Mouse (Mus musculus): ENCODE results near the gene Sh3glb2. TPM values are rescaled to one million over a fixed set of nuclear protein-coding genes. Genes with fewer than 3 reads are reported as not detected.
A peak's percentile ranks its signal among the peaks of the same experiment; 100 is the strongest.

Gene Sh3glb2
- polyA plus RNA-seq, 1 experiment from 2014 or later = 83.1 TPM

GRCm38 (mm10) chr2:30356266-30356665, 2.9 kb downstream of the Sh3glb2 start:
- Histone ChIP-seq H3K36me3 (ENCODE audit: control insufficient read depth, insufficient read depth, low read length) (peaks cover 32% of the 10 kb centered on the region), H3K27ac (replicated peaks; ENCODE audit: low read depth, low read length) (no peak overlapping the region), H3K9me3 (ENCODE audit: control insufficient read depth, low read length) (no peaks in the 10 kb centered on the region), H3K4me1 (ENCODE audit: control insufficient read depth, insufficient read depth, low read length) (peaks cover 10% of the 10 kb centered on the region), H3K27me3 (replicated peaks; ENCODE audit: control insufficient read depth, insufficient read depth, low read length) (no peaks in the 10 kb centered on the region), H3K4me3 (ENCODE audit: low read depth, low read length) (no peak overlapping the region), H3K4me2 (ENCODE audit: low read depth, low read length) (no peak overlapping the region), H3K9ac (ENCODE audit: low read depth, low read length) (no peak overlapping the region)
- DNase-seq (ENCODE audit: low spot score) (no peak), ATAC-seq (ENCODE audit: low read depth) (no peak)
- WGBS = 37% methylated on average over 3 of the region's 4 CpGs

- Histone ChIP-seq H3K27me3 (replicated peaks; ENCODE audit: control insufficient read depth, insufficient read depth, low read length) (no peaks in the 10 kb centered on the region), H3K9me3 (ENCODE audit: control insufficient read depth, low read length) (no peaks in the 10 kb centered on the region), H3K27ac (replicated peaks; ENCODE audit: low read depth, low read length) (no peak overlapping the region), H3K36me3 (ENCODE audit: control insufficient read depth, insufficient read depth, low read length) (peaks cover 36% of the 10 kb centered on the region), H3K4me2 (ENCODE audit: low read depth, low read length) (no peak overlapping the region), H3K4me1 (ENCODE audit: control insufficient read depth, insufficient read depth, low read length) (peaks cover 10% of the 10 kb centered on the region), H3K4me3 (ENCODE audit: low read depth, low read length) (no peak overlapping the region), H3K9ac (ENCODE audit: low read depth, low read length) (peak overlapping the region; percentile 16; the same call in 1 of the 2 replicates)
- ATAC-seq (ENCODE audit: low read depth) (no peak), DNase-seq (ENCODE audit: low spot score) (no peak)
- WGBS = 62% methylated on average over 4 of the region's 4 CpGs
These were observed 3.3 kb downstream of the Sh3glb2 start for GRCm38 (mm10) chr2:30355861-30356260.

- 69% methylated on average over 2 of the region's 2 CpGs for WGBS
- H3K4me3 ChIP-seq (ENCODE audit: low read depth, low read length) = no peak overlapping the region
- ATAC-seq (ENCODE audit: low read depth) (peak; percentile 64), DNase-seq (ENCODE audit: low spot score) (peak; percentile 46)
- H3K4me1 ChIP-seq (ENCODE audit: control insufficient read depth, insufficient read depth, low read length) = no peaks in the 10 kb centered on the region
- no peak overlapping the region for H3K27ac ChIP-seq (replicated peaks; ENCODE audit: low read depth, low read length)
- H3K9ac ChIP-seq (ENCODE audit: low read depth, low read length) = no peak overlapping the region
- H3K36me3 ChIP-seq (ENCODE audit: control insufficient read depth, insufficient read depth, low read length) = peaks cover 82% of the 10 kb centered on the region
- H3K27me3 ChIP-seq (replicated peaks; ENCODE audit: control insufficient read depth, insufficient read depth, low read length) = no peaks in the 10 kb centered on the region
- H3K9me3 ChIP-seq (ENCODE audit: control insufficient read depth, low read length) = no peaks in the 10 kb centered on the region
- H3K4me2 ChIP-seq (ENCODE audit: low read depth, low read length) = no peak overlapping the region
These were observed 8.0 kb downstream of the Sh3glb2 start for GRCm38 (mm10) chr2:30351149-30351548.

DNA sequence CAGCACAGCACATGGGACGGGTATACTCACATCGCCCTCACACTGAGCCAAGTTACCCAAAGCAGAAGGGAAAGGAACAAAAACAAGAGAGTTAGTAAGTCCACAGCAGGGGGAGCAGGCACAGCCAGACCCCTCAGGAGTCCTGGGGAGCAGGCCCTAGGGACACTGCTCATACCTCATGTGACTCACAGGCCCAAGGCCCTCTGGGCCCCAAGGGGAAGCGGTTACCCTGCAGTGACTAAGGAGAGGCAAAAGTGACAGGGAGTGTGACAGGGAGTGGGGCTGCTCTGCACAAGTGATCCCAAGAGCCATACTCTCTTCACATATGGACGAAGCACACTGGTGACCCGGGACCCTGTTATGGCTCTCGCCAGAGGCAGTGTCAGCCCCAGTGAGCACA, 9.9 kb downstream of the Sh3glb2 start:
- Histone ChIP-seq H3K27ac (replicated peaks; ENCODE audit: low read depth, low read length) (no peak overlapping the region), H3K4me3 (ENCODE audit: low read depth, low read length) (no peak overlapping the region), H3K9ac (ENCODE audit: low read depth, low read length) (no peak overlapping the region), H3K4me2 (ENCODE audit: low read depth, low read length) (no peak overlapping the region), H3K36me3 (ENCODE audit: control insufficient read depth, insufficient read depth, low read length) (peaks cover 89% of the 10 kb centered on the region), H3K4me1 (ENCODE audit: control insufficient read depth, insufficient read depth, low read length) (no peaks in the 10 kb centered on the region), H3K27me3 (replicated peaks; ENCODE audit: control insufficient read depth, insufficient read depth, low read length) (no peaks in the 10 kb centered on the region), H3K9me3 (ENCODE audit: control insufficient read depth, low read length) (no peaks in the 10 kb centered on the region)
- 92% methylated on average over 6 of the region's 6 CpGs for WGBS
- ATAC-seq (ENCODE audit: low read depth) = no peak
- no peak for DNase-seq (ENCODE audit: low spot score)

DNA sequence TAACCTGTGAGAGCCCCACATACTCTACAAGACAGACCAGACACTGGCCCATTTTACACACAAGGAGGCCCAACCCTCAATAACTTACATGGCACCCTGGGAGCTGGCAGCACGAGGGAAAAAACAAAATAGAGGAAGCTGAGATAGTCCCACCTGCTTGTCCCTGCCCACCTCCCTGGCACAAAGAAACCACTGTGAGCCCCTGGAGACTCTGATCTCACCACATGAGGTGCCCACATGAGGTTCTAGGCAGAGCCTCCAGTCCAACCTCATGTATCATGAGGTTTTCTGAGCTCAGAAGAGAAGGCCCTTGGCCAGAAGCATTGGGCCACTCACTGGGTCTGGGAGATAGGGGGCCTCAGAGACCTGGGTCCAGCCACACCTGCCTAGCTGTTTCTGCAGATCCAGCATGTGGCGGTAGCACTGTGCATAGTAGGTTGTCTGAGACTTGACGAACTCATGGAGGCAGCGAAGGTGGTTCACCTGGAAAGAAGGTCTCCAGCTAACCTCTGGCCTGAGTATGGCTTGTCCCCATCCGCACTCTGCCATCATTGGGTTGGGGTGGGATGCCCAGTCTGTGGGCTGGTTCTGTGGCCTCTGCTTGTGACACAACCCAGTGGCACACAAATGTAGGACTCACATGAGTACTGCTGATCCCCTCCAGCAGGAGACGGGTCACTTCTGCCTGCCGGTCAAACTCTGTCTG, 13.0 kb downstream of the Sh3glb2 start:
- Histone ChIP-seq H3K9me3 (ENCODE audit: control insufficient read depth, low read length) (no peaks in the 10 kb centered on the region), H3K36me3 (ENCODE audit: control insufficient read depth, insufficient read depth, low read length) (peaks cover 99% of the 10 kb centered on the region), H3K4me3 (ENCODE audit: low read depth, low read length) (no peak overlapping the region), H3K27ac (replicated peaks; ENCODE audit: low read depth, low read length) (no peak overlapping the region), H3K4me2 (ENCODE audit: low read depth, low read length) (no peak overlapping the region), H3K9ac (ENCODE audit: low read depth, low read length) (no peak overlapping the region), H3K27me3 (replicated peaks; ENCODE audit: control insufficient read depth, insufficient read depth, low read length) (no peaks in the 10 kb centered on the region), H3K4me1 (ENCODE audit: control insufficient read depth, insufficient read depth, low read length) (no peaks in the 10 kb centered on the region)
- ATAC-seq (ENCODE audit: low read depth) (no peak), DNase-seq (ENCODE audit: low spot score) (no peak)
- WGBS = 90% methylated on average over 7 of the region's 7 CpGs

GRCm38 (mm10) chr2:30343601-30344137, 15.5 kb downstream of the Sh3glb2 start:
- 76% methylated on average over 14 of the region's 14 CpGs for WGBS
- ATAC-seq (ENCODE audit: low read depth) = no peak
- no peak overlapping the region for H3K9ac ChIP-seq (ENCODE audit: low read depth, low read length)
- H3K27ac ChIP-seq (replicated peaks; ENCODE audit: low read depth, low read length) = no peak overlapping the region
- H3K36me3 ChIP-seq (ENCODE audit: control insufficient read depth, insufficient read depth, low read length) = peaks cover 99% of the 10 kb centered on the region
- H3K4me3 ChIP-seq (ENCODE audit: low read depth, low read length) = no peak overlapping the region
- no peak for DNase-seq (ENCODE audit: low spot score)
- H3K4me1 ChIP-seq (ENCODE audit: control insufficient read depth, insufficient read depth, low read length) = no peaks in the 10 kb centered on the region
- no peaks in the 10 kb centered on the region for H3K27me3 ChIP-seq (replicated peaks; ENCODE audit: control insufficient read depth, insufficient read depth, low read length)
- no peak overlapping the region for H3K4me2 ChIP-seq (ENCODE audit: low read depth, low read length)
- H3K9me3 ChIP-seq (ENCODE audit: control insufficient read depth, low read length) = no peaks in the 10 kb centered on the region

DNA sequence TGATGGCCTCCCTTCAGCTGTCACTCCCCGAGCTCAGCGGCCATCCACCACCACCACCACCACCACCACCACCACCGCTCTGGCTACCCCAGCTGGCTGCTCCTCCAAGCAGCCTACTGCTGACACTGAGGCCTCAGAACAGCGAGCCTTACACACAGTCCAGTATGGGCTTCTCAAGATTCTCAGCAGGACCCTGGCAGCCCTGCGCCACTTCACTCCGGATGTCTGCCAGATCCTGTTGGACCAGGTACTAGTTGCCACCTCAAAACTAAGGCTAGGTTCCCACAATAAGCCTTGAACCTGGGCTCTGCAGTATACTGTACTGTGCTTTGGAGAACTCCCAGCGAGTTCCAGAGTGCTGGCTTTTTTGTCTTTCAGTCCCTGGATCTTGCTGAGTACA, 16.6 kb downstream of the Sh3glb2 start:
- WGBS = 93% methylated on average over 7 of the region's 7 CpGs
- peaks cover 99% of the 10 kb centered on the region for H3K36me3 ChIP-seq (ENCODE audit: control insufficient read depth, insufficient read depth, low read length)
- H3K4me1 ChIP-seq (ENCODE audit: control insufficient read depth, insufficient read depth, low read length) = no peaks in the 10 kb centered on the region
- no peak overlapping the region for H3K4me3 ChIP-seq (ENCODE audit: low read depth, low read length)
- H3K27me3 ChIP-seq (replicated peaks; ENCODE audit: control insufficient read depth, insufficient read depth, low read length) = no peaks in the 10 kb centered on the region
- no peak for DNase-seq (ENCODE audit: low spot score)
- ATAC-seq (ENCODE audit: low read depth) = no peak
- no peak overlapping the region for H3K4me2 ChIP-seq (ENCODE audit: low read depth, low read length)
- no peaks in the 10 kb centered on the region for H3K9me3 ChIP-seq (ENCODE audit: control insufficient read depth, low read length)
- no peak overlapping the region for H3K27ac ChIP-seq (replicated peaks; ENCODE audit: low read depth, low read length)
- H3K9ac ChIP-seq (ENCODE audit: low read depth, low read length) = no peak overlapping the region

DNA sequence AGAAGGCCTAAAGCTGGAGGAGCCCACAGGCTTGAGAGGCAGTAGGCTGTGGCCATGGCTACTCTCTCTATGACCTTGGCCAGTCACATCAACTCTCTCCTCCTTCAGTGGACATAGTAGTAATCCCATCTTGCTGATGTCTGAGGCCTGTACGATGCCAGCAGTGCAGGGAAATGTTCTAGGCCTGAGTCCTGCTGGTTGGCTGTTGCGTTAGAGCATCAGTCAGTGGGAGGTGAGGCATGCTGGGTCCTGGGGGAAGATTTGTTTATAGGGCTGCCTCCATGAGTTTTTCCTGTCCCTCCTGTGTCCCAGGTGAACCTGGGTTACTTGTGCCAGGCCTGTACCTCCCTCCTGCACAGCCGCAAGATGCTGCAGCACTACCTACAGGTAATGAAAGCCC, 17.1 kb downstream of the Sh3glb2 start:
- Histone ChIP-seq H3K4me1 (ENCODE audit: control insufficient read depth, insufficient read depth, low read length) (no peaks in the 10 kb centered on the region), H3K9me3 (ENCODE audit: control insufficient read depth, low read length) (no peaks in the 10 kb centered on the region), H3K4me2 (ENCODE audit: low read depth, low read length) (no peak overlapping the region), H3K27me3 (replicated peaks; ENCODE audit: control insufficient read depth, insufficient read depth, low read length) (no peaks in the 10 kb centered on the region), H3K9ac (ENCODE audit: low read depth, low read length) (no peak overlapping the region), H3K4me3 (ENCODE audit: low read depth, low read length) (no peak overlapping the region), H3K36me3 (ENCODE audit: control insufficient read depth, insufficient read depth, low read length) (peaks cover 100% of the 10 kb centered on the region), H3K27ac (replicated peaks; ENCODE audit: low read depth, low read length) (no peak overlapping the region)
- ATAC-seq (ENCODE audit: low read depth) (no peak), DNase-seq (ENCODE audit: low spot score) (no peak)
- 91% methylated on average over 3 of the region's 3 CpGs for WGBS

- DNase-seq (ENCODE audit: low spot score) (no peak), ATAC-seq (ENCODE audit: low read depth) (no peak)
- no peak overlapping the region for H3K27ac ChIP-seq (replicated peaks; ENCODE audit: low read depth, low read length)
- no peaks in the 10 kb centered on the region for H3K27me3 ChIP-seq (replicated peaks; ENCODE audit: control insufficient read depth, insufficient read depth, low read length)
- no peaks in the 10 kb centered on the region for H3K9me3 ChIP-seq (ENCODE audit: control insufficient read depth, low read length)
- no peaks in the 10 kb centered on the region for H3K4me1 ChIP-seq (ENCODE audit: control insufficient read depth, insufficient read depth, low read length)
- H3K9ac ChIP-seq (ENCODE audit: low read depth, low read length) = no peak overlapping the region
- no peak overlapping the region for H3K4me2 ChIP-seq (ENCODE audit: low read depth, low read length)
- 84% methylated on average over 12 of the region's 12 CpGs for WGBS
- no peak overlapping the region for H3K4me3 ChIP-seq (ENCODE audit: low read depth, low read length)
- H3K36me3 ChIP-seq (ENCODE audit: control insufficient read depth, insufficient read depth, low read length) = peaks cover 100% of the 10 kb centered on the region
These were observed 22.0 kb downstream of the Sh3glb2 start for GRCm38 (mm10) chr2:30337179-30337578.
